Mouse (Mus musculus): Measurements from ENCODE around the gene Zfyve9.

DNA sequence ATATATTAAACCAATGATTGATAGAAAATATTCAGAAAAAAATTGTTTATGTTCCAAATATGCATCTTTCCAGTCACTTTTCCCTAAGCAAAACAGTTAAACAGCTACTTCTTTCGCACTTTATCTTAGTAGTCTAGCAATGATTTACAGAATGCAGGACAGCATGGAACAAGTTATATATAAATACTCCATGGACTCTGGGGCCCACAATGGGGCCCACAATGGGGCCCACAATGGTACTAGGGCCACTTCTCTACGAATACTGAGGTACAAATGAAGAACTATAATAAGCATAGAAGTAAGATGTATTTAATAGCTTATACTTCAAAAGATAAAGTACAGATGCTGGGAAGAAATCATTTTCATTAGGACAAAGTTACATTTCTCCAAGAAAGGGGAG lies 56.5 kb downstream of the Zfyve9 start:
- no peak for TF ChIP-seq POLR2AphosphoS2 (IDR thresholded peaks at IDR 0.05; ENCODE audit: insufficient read length, low read depth)
- no peak for TF ChIP-seq REST (IDR thresholded peaks at IDR 0.05; ENCODE audit: insufficient read depth, insufficient read length)
- TF ChIP-seq TCF12 (IDR thresholded peaks at IDR 0.05; ENCODE audit: insufficient read depth, poor library complexity, severe bottlenecking) = no peak
- no peak for TF ChIP-seq MYOG (IDR thresholded peaks at IDR 0.05; ENCODE audit: control insufficient read depth in 1 of 3, insufficient read depth in 1 of 3, insufficient read length in 2 of 3, low read depth in 2 of 3)

Measured in myocyte (in vitro differentiated cells).